Mouse (Mus musculus) liver, embryonic 14.5 days (tissue): Measurements from ENCODE around the gene Castor1. TPM values are rescaled to one million over a fixed set of nuclear protein-coding genes. Genes with fewer than 3 reads are reported as not detected.

Source experiments
- ATAC-seq: fragments of 200-750 bp; cut with Nextera tagmentation; 2 replicates; pipeline ENCODE4 v1.8.0; 2017; ENCODE audit warnings: moderate number of reproducible peaks, mild to moderate bottlenecking, moderate library complexity; ENCODE audit not compliant: insufficient read depth
- DNase-seq, 3 experiments: peaks; one replicate each; pipeline ENCODE4 v3.0.0-alpha.2; 2012 to 2013; ENCODE audit warnings: low read depth in 3 of 3, low spot score in 3 of 3
- H3K27ac ChIP-seq: fragments of 300-500 bp; sonication (generic); 2 replicates; pipeline ENCODE4 v1.5.1; 2014; ENCODE audit warnings: moderate library complexity, mild to moderate bottlenecking, control low read depth, inconsistent platforms
- H3K27me3 ChIP-seq: fragments of 300-500 bp; sonication (generic); 2 replicates; pipeline ENCODE4 v1.6.1; 2014; ENCODE audit warnings: mild to moderate bottlenecking, low read length, moderate library complexity; ENCODE audit not compliant: control insufficient read depth, insufficient read depth
- H3K36me3 ChIP-seq: fragments of 300-500 bp; sonication (generic); replicated peaks from 2 replicates; pipeline ENCODE4 v1.6.1; 2014; ENCODE audit warnings: low read depth; ENCODE audit not compliant: control insufficient read depth, insufficient read depth
- H3K4me1 ChIP-seq, 2 experiments: fragments of 200-500 bp in 1 of 2; fragments of 300-500 bp in 1 of 2; sonication (generic) in 1 of 2; replicated peaks; 2 replicates each; pipeline ENCODE4 v1.6.1; 2012 to 2014; ENCODE audit warnings: antibody characterized with exemption in 1 of 2, inconsistent platforms in 1 of 2, low read length in 1 of 2; ENCODE audit not compliant: control insufficient read depth in 2 of 2, insufficient read depth in 2 of 2
- H3K4me2 ChIP-seq: fragments of 300-500 bp; sonication (generic); 2 replicates; pipeline ENCODE4 v1.6.1; 2014; ENCODE audit warnings: low read depth, mild to moderate bottlenecking, control low read depth, moderate library complexity
- H3K4me3 ChIP-seq, 2 experiments: fragments of 200-500 bp in 1 of 2; fragments of 300-500 bp in 1 of 2; sonication (generic) in 1 of 2; 2 replicates each; pipeline ENCODE4 v1.5.1; 2012 to 2014; ENCODE audit warnings: low read depth in 2 of 2, low read length in 2 of 2, mild to moderate bottlenecking in 2 of 2, control low read depth in 1 of 2, inconsistent platforms in 1 of 2, moderate library complexity in 1 of 2; ENCODE audit not compliant: insufficient read depth in 1 of 2
- H3K9ac ChIP-seq: fragments of 300-500 bp; sonication (generic); replicated peaks from 2 replicates; pipeline ENCODE4 v1.6.1; 2014; ENCODE audit warnings: mild to moderate bottlenecking, control low read depth, moderate library complexity
- H3K9me3 ChIP-seq: fragments of 300-500 bp; sonication (generic); 2 replicates; pipeline ENCODE4 v1.6.1; 2016; ENCODE audit warnings: low read length, mixed read lengths; ENCODE audit not compliant: control insufficient read depth
- CTCF ChIP-seq: IDR thresholded peaks from 2 replicates; pipeline ENCODE4 v1.5.1; 2016; ENCODE audit warnings: antibody characterized with exemption, low read depth, control low read depth
- EP300 ChIP-seq: IDR thresholded peaks from 2 replicates; pipeline ENCODE4 v1.6.1; 2016; ENCODE audit warnings: antibody characterized with exemption, low read depth
- WGBS: fragments of 180-500 bp; shearing (Covaris S2); extraction: QIAGEN DNeasy Blood & Tissue Kit; methylation state at CpG from one replicate; pipeline ENCODE4 v1.1.7; 2014; ENCODE audit not compliant: insufficient replicate concordance; 5-methylcytosine and 5-hydroxymethylcytosine counted together
- polyA plus RNA-seq, 2 experiments: library from polyadenylated mRNA; depleted of rRNA in 1 of 2; stranded (reverse) in 1 of 2; unstranded in 1 of 2; fragments of >200 nt; fragmentation: Nextera tagmentation in 1 of 2; extraction: Ambion mirVana in 1 of 2; gene quantifications; 2 replicates each; pipeline versions ENCODE4 v1.2.1 to v1.2.3; 2012 to 2014

Gene Castor1
- polyA plus RNA-seq, 2 experiments, result 1.1 to 1.4 TPM

- Histone ChIP-seq H3K4me1 (peaks cover 3% of the 10 kb centered on the region in 2 experiments; a peak in 3 of 4 replicates), H3K27me3 (no peaks in the 10 kb centered on the region), H3K4me2 (no peak overlapping the region), H3K4me3 (no peak overlapping the region), H3K9me3 (no peaks in the 10 kb centered on the region), H3K9ac (no peak overlapping the region), H3K27ac (no peak overlapping the region), H3K36me3 (no peaks in the 10 kb centered on the region)
- WGBS, result 76% methylated on average over 3 of the region's 3 CpGs
- no peak for DNase-seq
- no peak for ATAC-seq
- no peak for TF ChIP-seq CTCF
- TF ChIP-seq EP300, result no peak
Observed at GRCm38 (mm10) chr11:4190677-4191076, 27.3 kb upstream of the Castor1 start.

DNA sequence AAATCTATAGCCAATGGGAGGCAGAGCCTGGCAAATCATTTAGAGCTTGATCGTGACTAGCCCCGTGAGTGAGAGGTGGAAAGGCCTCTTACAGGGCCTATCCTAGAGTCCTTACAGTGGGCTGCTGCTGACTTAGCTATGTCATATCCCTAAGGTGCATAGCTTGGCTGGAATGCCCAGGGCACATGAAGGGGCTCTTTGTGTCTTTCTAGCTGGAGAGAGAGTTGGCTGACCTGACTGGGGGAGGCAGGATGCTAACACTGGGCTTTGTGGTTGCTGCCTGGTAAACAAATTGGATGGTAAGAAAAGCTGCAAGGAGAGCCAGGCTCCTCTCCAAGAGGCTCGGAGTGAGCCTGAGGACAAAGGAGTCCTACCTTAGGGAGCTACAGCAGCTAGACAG is 25.3 kb upstream of the Castor1 start:
- H3K27ac ChIP-seq, result no peak overlapping the region
- no peak for DNase-seq
- no peak overlapping the region for H3K4me2 ChIP-seq
- no peaks in the 10 kb centered on the region for H3K36me3 ChIP-seq
- H3K27me3 ChIP-seq, result no peaks in the 10 kb centered on the region
- 72% methylated on average over 3 of the region's 3 CpGs for WGBS
- ATAC-seq, result no peak
- H3K4me3 ChIP-seq, result no peak overlapping the region
- no peak for TF ChIP-seq EP300
- no peak overlapping the region for H3K9ac ChIP-seq
- no peaks in the 10 kb centered on the region for H3K9me3 ChIP-seq
- H3K4me1 ChIP-seq, result peaks cover 0 to 3% of the 10 kb centered on the region in 2 experiments; a peak in 1 of 4 replicates

DNA sequence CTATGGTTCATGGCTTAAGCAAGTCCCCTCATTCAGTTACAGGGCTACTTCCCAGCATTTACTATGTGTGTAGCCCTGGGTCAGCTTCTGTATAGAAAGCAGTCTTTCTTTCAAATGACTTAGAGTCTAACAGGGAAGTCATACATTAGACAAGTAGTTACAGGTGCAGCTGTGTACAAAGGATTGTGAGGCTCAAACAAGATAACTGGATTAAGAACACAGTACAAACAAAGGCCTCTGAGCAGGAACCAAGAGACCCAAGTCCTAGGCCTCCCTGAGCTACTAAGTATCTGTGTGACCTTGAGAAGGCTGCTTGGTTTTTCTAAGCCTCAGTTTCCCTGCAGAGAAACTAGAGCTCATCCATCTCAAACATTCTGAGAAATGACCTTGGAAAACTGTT is 24.6 kb upstream of the Castor1 start:
- H3K4me3 ChIP-seq, result no peak overlapping the region
- peaks cover 0 to 3% of the 10 kb centered on the region in 2 experiments; a peak in 1 of 4 replicates for H3K4me1 ChIP-seq
- H3K4me2 ChIP-seq, result no peak overlapping the region
- H3K36me3 ChIP-seq, result no peaks in the 10 kb centered on the region
- DNase-seq (no peak), ATAC-seq (no peak)
- no peaks in the 10 kb centered on the region for H3K9me3 ChIP-seq
- no peak overlapping the region for H3K9ac ChIP-seq
- no peak overlapping the region for H3K27ac ChIP-seq
- no peaks in the 10 kb centered on the region for H3K27me3 ChIP-seq
- TF ChIP-seq EP300 (no peak), CTCF (no peak)

DNA sequence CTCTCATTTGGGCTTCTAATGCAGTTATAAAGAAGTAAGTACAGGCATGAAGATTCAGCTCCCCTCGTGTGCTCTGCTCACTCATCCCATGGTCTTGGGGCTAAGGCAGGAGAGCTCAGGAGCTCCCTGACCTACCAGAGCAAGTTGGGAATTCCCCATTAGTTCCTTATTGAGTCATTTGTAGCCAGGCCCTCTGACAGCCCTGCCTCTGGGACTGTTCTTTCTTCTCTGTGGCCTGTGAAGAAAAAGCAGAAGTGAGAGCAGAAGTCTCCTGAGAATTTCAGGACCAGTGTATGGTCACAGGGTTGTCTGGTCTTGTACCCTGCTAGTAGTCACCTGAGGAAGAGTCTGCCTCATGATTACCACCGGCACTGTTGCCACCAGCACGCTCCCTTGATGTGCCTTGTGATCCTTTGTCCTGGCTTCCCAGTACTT is 22.4 kb upstream of the Castor1 start:
- Histone ChIP-seq H3K4me1 (peaks cover 0 to 3% of the 10 kb centered on the region in 2 experiments; a peak in 1 of 4 replicates), H3K9me3 (no peaks in the 10 kb centered on the region), H3K9ac (no peak overlapping the region), H3K27me3 (no peaks in the 10 kb centered on the region), H3K4me2 (no peak overlapping the region), H3K36me3 (no peaks in the 10 kb centered on the region), H3K27ac (no peak overlapping the region), H3K4me3 (no peak overlapping the region)
- ATAC-seq, result no peak
- no peak for DNase-seq
- no peak for TF ChIP-seq CTCF
- no peak for TF ChIP-seq EP300
- 37% methylated on average over 3 of the region's 3 CpGs for WGBS

DNA sequence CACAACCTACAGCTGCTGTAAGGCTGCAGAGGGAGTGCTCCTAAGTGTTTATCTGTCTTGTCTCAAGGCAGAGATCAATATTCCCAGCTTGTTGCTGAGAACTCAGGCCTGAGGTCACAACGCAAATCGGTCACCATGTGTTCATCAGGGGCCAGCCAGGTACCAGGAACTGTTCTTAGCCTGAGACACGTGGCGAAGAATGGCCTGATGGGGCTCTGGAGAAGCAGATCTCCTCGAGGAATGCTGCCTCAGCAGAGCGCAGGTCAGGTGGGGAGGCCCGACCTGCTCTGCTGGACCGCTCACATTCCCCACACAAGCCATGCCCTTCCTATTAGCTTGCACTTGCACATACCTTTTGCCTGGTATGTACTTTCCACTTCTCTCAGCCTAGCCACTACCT is 21.4 kb upstream of the Castor1 start:
- no peak for TF ChIP-seq EP300
- no peak for TF ChIP-seq CTCF
- Histone ChIP-seq H3K4me1 (no peaks in the 10 kb centered on the region), H3K4me2 (no peak overlapping the region), H3K36me3 (no peaks in the 10 kb centered on the region), H3K27me3 (no peaks in the 10 kb centered on the region), H3K9me3 (no peaks in the 10 kb centered on the region), H3K4me3 (no peak overlapping the region), H3K9ac (no peak overlapping the region), H3K27ac (no peak overlapping the region)
- ATAC-seq (no peak), DNase-seq (no peak)
- 72% methylated on average over 8 of the region's 8 CpGs for WGBS
